Mouse (Mus musculus) forebrain, embryonic 10.5 days (tissue): ENCODE measurements at regions not wholly inside any gene's neighbourhood (a gene's known extent, or its start where the extent isn't known, plus 50 kb on each side); places are given as distances from the start of the nearest gene placed in this dataset.

ENCODE experiments used
- DNase-seq: peaks from one replicate; pipeline ENCODE4 v3.0.0-alpha.2; 2017; ENCODE audit warnings: low spot score; ENCODE audit errors: extremely low spot score
- H3K27ac ChIP-seq: fragments of 300-500 bp; sonication (generic); 2 replicates; pipeline ENCODE4 v1.5.1; 2016; ENCODE audit warnings: mild to moderate bottlenecking
- H3K27me3 ChIP-seq: fragments of 300-500 bp; sonication (generic); 2 replicates; pipeline ENCODE4 v1.6.1; 2016; ENCODE audit warnings: mild to moderate bottlenecking; ENCODE audit not compliant: poor library complexity, severe bottlenecking
- H3K36me3 ChIP-seq: fragments of 300-500 bp; sonication (generic); replicated peaks from 2 replicates; pipeline ENCODE4 v1.6.1; 2016; ENCODE audit warnings: mild to moderate bottlenecking, moderate library complexity
- H3K4me1 ChIP-seq: fragments of 300-500 bp; sonication (generic); 2 replicates; pipeline ENCODE4 v1.6.1; 2016
- H3K4me3 ChIP-seq: fragments of 300-500 bp; sonication (generic); 2 replicates; pipeline ENCODE4 v1.5.1; 2016; ENCODE audit warnings: mild to moderate bottlenecking, moderate library complexity
- H3K9me3 ChIP-seq: fragments of 300-500 bp; sonication (generic); 2 replicates; pipeline ENCODE4 v1.6.1; 2016; ENCODE audit warnings: mild to moderate bottlenecking, moderate library complexity
- WGBS: fragments of 180-500 bp; shearing (Covaris S2); methylation state at CpG from one replicate; pipeline ENCODE4 v1.1.7; 2016; 5-methylcytosine and 5-hydroxymethylcytosine counted together

DNA sequence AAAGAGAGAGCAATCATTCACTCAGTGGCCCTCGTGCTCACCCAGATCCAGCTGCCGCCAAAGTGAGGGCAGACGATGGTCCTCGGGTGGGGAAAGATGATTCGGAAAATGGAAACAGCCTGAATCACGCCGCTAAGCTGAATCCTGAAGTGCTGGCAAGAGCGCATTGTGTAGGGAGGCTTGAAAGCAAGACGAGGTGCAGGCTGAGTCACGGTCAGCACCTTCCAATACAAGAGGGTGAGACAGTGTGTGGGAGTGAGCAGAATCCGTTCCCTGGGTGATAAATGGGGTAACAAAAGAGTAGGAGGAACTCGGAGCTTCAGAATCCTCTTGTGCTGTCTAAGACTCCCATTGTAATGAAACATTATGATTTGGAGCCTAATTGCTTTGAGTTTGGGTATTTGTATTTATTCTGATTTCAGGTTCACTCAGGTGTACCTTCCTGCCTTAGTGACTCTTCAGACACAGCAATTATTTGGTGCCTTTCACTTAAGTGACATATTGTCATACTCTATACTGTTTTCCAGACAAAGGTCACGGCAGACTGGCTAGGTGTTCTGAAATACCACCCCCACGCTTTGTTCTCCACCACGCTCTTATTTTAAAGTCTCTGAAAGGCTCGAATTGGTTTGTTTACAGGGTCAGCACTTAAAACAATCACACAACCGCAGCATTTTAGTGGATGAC is 70.0 kb downstream of the Mbip start:
- Histone ChIP-seq H3K4me3 (no peak overlapping the region), H3K4me1 (peaks cover 7% of the 10 kb centered on the region), H3K27me3 (no peaks in the 10 kb centered on the region), H3K27ac (no peak overlapping the region), H3K9me3 (no peaks in the 10 kb centered on the region), H3K36me3 (no peaks in the 10 kb centered on the region)
- no peak for DNase-seq
- 52% methylated on average over 17 of the region's 17 CpGs for WGBS

DNA sequence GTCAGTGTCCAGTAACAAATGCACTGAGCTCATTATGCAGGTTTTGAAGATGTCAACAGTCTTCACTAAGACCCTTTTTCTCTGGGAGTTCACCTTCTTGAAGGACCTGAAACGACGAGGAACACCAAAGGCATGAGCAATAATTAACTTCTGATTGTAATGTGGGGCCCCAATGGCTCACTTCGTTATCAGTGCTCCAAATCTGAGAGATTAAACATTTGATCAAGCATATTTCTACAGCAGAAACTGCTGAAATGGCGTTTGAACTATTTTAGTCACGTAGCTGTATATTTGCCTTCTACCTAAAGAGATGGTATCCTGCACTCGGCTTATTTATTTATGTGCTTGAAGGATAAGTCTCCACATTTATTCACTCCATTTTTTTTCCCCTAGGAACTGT is 80.6 kb downstream of the Mbip start:
- H3K27ac ChIP-seq = no peak overlapping the region
- H3K4me1 ChIP-seq = no peaks in the 10 kb centered on the region
- H3K27me3 ChIP-seq = no peaks in the 10 kb centered on the region
- DNase-seq = no peak
- H3K9me3 ChIP-seq = no peaks in the 10 kb centered on the region
- no peaks in the 10 kb centered on the region for H3K36me3 ChIP-seq
- H3K4me3 ChIP-seq = no peak overlapping the region
- WGBS = 79% methylated on average over 6 of the region's 6 CpGs

DNA sequence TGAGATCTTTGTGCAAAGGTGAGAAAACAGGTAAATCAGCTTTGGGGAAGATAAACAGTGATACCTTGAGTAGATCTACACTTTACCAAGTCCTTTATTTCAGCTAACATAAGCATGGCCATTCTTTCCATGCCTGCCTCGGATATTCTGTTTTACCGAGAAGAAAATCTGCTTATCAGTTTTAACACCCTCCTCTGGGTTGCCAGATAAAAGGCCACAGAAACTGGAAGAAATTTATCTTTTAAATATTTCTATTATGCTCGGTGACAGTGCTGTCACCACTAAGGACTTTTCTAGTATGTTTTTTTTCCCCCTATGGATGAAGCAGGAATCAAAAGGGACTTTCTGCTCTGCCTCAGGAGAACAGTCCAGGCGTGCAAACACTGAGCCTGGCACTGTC is 84.2 kb downstream of the Mbip start:
- Histone ChIP-seq H3K27me3 (no peaks in the 10 kb centered on the region), H3K9me3 (no peaks in the 10 kb centered on the region), H3K27ac (no peak overlapping the region), H3K36me3 (no peaks in the 10 kb centered on the region), H3K4me3 (no peak overlapping the region), H3K4me1 (peaks cover 17% of the 10 kb centered on the region)
- WGBS = 87% methylated on average over 4 of the region's 4 CpGs
- DNase-seq = no peak

DNA sequence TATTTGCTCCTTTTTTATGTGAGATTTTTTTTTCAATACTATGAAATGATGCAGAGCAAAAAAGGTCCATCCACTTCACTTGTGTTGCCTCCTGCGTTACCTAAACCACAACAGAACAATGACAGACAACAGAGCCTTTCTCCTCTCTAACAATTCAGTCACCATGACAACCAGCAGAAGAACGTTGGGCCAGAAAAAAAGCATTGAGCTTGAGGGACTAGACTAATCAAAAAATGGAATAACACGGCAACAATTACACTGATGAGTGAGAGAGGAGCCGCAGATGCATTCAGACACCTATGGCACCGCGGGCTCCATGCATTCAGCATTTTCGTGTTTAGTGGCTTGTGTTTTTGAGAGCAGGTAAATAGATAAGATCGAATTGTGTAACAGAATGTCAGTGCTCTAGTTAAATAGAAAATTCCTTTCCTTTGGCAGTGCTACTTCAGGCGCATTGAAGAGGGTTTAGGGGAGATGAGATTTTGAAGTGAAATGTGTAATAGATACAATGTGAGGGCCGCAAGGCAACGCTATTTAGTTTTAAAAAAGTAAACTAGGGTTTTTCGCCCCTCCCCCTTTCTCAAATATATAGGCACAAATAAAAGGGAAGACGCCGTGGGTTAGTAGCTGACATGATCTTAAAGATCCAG is 87.2 kb downstream of the Mbip start:
- Histone ChIP-seq H3K27ac (no peak overlapping the region), H3K4me1 (peaks cover 20% of the 10 kb centered on the region), H3K9me3 (no peaks in the 10 kb centered on the region), H3K4me3 (no peak overlapping the region), H3K27me3 (peaks cover 21% of the 10 kb centered on the region; the same call in 1 of the 2 replicates), H3K36me3 (no peaks in the 10 kb centered on the region)
- WGBS = 50% methylated on average over 14 of the region's 14 CpGs
- DNase-seq = peak; percentile 20

DNA sequence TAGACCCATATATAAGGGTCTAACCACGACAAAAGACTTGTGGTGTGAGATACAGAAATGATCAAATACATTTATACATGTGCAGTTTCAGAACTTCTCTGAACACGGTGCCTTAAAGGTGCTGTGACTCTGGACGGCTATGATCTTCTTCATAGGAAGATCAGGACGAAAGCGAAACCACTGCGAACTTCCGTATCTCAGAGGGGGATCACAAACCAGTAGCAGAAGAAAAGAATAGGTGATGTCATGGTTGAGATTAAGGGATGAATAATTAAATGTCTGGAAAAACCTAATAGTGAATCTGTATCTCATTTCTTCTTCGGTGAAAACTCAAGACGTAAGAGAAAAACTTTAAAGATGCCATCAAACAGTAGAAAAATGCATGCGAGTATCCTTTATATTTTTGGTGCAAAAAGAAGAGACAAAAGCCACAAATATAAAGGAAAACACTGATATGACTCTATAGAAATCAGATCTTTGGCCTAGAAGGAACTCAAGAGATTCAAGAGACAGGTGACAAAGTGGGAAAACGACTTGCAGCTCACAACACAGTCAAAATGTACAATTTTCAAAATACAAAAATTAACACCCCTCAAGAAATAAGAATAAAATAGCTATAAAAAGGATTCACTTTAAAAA is 89.3 kb downstream of the Mbip start:
- 93% methylated on average over 11 of the region's 11 CpGs for WGBS
- Histone ChIP-seq H3K36me3 (no peaks in the 10 kb centered on the region), H3K27me3 (peaks cover 27% of the 10 kb centered on the region), H3K27ac (no peak overlapping the region), H3K4me3 (no peak overlapping the region), H3K9me3 (no peaks in the 10 kb centered on the region), H3K4me1 (peaks cover 42% of the 10 kb centered on the region)
- DNase-seq = no peak

DNA sequence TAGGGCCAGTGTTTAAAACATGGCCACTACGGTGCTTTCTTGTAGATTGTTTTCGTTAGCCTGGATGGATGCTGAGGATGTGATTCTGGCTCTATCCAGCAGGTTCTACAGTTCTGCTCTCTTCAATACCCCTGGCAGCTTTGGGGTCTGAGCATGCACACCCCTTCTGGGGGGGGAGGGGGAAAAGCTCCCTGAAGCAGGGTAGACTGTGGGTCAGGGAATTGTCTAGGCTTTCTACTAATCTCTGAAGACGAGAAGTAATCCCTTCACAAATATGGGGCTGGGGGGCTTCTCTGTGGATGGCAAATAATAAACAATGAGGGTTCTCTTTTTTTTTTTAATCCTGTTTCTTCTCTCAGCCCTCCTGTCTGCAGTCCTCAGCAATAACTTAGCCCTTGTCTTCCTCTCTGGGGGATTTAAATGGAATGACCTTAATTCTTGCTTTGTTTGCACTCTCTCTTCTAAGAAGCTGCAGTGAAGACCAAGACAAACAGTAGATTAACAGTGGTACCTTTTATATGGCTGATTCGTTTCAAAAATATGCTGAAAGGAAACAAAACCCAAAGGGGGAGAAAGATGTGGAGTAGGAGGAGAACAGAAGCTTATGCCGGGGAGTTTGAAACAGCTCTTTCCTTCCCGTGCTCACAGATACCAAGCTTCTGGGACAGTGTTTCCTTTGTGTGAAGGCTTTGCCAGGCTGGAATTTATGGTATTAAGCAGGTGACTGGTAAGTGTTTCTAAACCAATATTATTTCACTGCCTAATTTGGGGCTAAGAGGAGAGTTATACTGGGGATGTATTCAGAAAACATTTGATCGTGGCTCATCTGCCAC is 92.9 kb downstream of the Mbip start:
- no peaks in the 10 kb centered on the region for H3K36me3 ChIP-seq
- no peak overlapping the region for H3K4me3 ChIP-seq
- no peak overlapping the region for H3K27ac ChIP-seq
- 30% methylated on average over 7 of the region's 7 CpGs for WGBS
- peaks cover 27% of the 10 kb centered on the region for H3K27me3 ChIP-seq
- DNase-seq = no peak
- H3K9me3 ChIP-seq = no peaks in the 10 kb centered on the region
- peaks cover 41% of the 10 kb centered on the region for H3K4me1 ChIP-seq

DNA sequence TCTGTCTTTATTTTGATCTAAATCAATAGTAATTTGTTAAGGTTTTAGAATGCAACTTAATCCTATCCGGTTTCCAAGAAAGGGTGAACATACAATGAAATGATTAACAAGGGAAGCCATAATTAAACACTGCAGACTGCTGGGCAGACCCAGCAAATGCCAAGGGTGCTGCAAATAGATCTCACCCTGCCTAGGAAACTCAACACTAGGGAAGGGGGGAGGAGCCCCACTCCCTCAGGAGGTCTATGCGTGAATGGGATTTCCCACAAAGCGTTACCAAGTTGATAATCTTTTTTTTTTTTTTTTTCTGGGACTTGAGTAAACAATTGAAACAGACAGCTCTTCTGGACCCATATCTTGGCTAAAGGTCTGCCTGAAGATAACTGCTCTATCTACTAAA is 95.4 kb downstream of the Mbip start:
- no peak overlapping the region for H3K4me3 ChIP-seq
- H3K27me3 ChIP-seq = peaks cover 24% of the 10 kb centered on the region
- no peaks in the 10 kb centered on the region for H3K36me3 ChIP-seq
- DNase-seq = no peak
- H3K4me1 ChIP-seq = peaks cover 40% of the 10 kb centered on the region
- H3K9me3 ChIP-seq = no peaks in the 10 kb centered on the region
- H3K27ac ChIP-seq = no peak overlapping the region
- whole genome bisulfite sequencing = 14% methylated on average over 3 of the region's 3 CpGs

DNA sequence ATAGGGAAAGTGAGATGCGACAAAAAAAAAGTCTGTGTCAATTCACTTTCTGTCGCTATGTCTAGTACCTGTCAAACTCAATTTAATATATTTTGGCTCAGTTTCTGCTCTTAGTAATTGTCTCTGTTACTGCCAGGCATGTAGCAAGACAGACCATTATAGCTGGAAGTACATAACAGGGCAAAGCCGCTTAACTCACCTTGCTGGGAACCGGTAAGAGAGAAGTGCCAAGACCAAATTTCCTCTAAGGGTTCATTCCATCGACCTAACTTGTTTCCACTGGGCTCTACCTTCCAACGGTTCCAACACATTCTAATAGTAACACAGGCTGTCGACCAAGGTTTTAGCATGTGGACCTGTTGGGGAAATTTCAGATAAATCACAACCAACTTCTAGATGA is 99.3 kb downstream of the Mbip start:
- no peaks in the 10 kb centered on the region for H3K36me3 ChIP-seq

DNA sequence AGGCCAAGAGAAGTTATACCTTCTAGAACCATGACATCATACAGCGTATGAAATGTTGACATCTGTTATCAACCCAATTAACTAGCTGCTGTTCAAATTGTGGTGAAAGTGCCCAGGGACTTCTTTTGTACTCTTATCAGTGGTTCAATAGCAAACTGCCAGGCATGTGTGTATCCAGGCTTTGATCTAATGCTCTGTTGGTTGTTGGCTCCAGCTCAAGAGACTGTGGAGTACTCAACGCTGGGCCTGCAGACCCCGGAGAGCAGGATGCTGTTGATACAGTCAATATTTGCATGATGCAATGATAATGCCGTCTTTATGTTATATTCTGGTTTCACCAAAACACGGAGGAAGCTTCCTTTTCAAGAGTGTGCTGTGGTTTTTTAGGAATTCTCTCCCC is 102.9 kb downstream of the Mbip start:
- 0 out of 2 replicates have a peak, but pooled peaks cover 2% of the 10 kb centered on the region for H3K4me1 ChIP-seq
- no peak overlapping the region for H3K4me3 ChIP-seq
- 85% methylated on average over 5 of the region's 5 CpGs for WGBS
- H3K27me3 ChIP-seq = no peaks in the 10 kb centered on the region
- H3K27ac ChIP-seq = no peak overlapping the region
- no peaks in the 10 kb centered on the region for H3K36me3 ChIP-seq
- no peak for DNase-seq
- no peaks in the 10 kb centered on the region for H3K9me3 ChIP-seq

More for the DNA sequence above, 99.3 kb downstream of the Mbip start:
- Histone ChIP-seq H3K4me1 (peaks cover 15% of the 10 kb centered on the region), H3K4me3 (no peak overlapping the region), H3K9me3 (no peaks in the 10 kb centered on the region), H3K27ac (no peak overlapping the region), H3K27me3 (no peaks in the 10 kb centered on the region)
- DNase-seq = no peak
- WGBS = 92% methylated on average over 7 of the region's 7 CpGs

DNA sequence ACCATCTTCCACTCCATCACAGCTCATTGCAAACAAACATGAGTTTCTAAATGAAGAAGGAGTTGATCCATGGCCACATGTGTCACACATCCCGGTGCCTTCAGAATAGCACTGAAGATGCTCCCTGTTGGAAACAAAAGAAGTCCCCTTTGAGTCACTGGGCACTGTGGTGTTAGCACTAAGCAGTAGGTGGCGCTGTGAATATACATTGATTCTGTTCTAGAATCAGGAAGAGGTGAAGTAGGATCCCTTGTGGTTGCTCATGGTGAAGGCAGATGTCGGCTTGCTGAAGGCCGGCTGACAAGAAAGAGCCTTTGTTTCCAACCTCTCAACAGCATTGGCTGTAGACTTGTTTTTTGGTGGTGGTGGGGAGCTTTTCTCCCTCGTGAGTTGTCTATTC is 104.0 kb downstream of the Mbip start:
- no peak for DNase-seq
- WGBS = 21% methylated on average over 5 of the region's 5 CpGs
- H3K27me3 ChIP-seq = no peaks in the 10 kb centered on the region
- no peak overlapping the region for H3K4me3 ChIP-seq
- H3K36me3 ChIP-seq = no peaks in the 10 kb centered on the region
- H3K4me1 ChIP-seq = 0 out of 2 replicates have a peak, but pooled peaks cover 2% of the 10 kb centered on the region
- H3K9me3 ChIP-seq = no peaks in the 10 kb centered on the region
- no peak overlapping the region for H3K27ac ChIP-seq

DNA sequence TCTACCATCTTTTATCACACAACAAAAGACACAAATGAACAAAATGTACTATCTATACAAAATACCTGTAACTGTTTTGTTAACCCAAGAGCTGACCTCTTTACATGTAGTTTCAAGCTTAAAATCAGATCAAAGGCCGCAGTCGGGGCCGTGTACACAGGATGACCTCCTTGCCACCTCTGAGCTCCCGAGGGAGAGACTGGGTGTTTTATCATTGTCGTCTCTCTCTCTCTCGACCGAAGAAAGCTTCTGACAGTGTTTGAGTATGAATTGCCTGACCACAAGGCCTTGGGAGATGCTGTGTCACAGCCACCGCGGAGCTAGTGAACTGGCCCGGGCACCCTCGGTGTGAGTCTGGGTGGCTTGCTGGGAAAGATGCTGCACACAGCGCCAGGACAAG is 105.5 kb downstream of the Mbip start:
- H3K27me3 ChIP-seq = no peaks in the 10 kb centered on the region
- H3K4me3 ChIP-seq = no peak overlapping the region
- H3K4me1 ChIP-seq = 0 out of 2 replicates have a peak, but pooled peaks cover 2% of the 10 kb centered on the region
- H3K27ac ChIP-seq = no peak overlapping the region
- WGBS = 78% methylated on average over 12 of the region's 12 CpGs
- no peaks in the 10 kb centered on the region for H3K36me3 ChIP-seq
- H3K9me3 ChIP-seq = no peaks in the 10 kb centered on the region
- DNase-seq = no peak

DNA sequence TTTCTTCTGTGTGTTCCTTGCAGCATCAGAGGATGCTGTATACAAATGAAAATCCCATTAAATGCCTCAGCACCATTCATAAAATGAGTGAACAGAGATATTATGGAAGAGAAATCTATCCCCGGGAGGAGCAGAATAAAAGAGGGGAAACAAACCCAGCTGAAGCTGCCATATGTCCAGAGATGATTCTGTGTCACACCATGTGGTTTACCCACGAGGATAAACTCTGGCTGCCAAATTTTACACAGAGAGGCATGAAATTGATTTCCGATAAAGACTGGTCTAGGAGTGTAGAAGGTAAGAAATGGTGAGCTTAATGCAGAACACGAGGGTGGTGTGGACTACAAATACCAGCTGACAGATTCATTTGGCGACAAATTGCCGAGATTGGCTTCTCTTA is 111.1 kb downstream of the Mbip start:
- Histone ChIP-seq H3K9me3 (no peaks in the 10 kb centered on the region), H3K36me3 (no peaks in the 10 kb centered on the region), H3K27me3 (no peaks in the 10 kb centered on the region), H3K4me3 (no peak overlapping the region), H3K27ac (no peak overlapping the region), H3K4me1 (no peaks in the 10 kb centered on the region)
- WGBS = 84% methylated on average over 6 of the region's 6 CpGs
- no peak for DNase-seq
